Mouse (Mus musculus) heart, postnatal 0 days (tissue): ENCODE data around the gene Brca1.

Source experiments
- CTCF ChIP-seq: IDR thresholded peaks from 2 replicates; pipeline ENCODE4 v1.5.1; 2016; ENCODE audit warnings: antibody characterized with exemption, control low read depth, low read depth
- EP300 ChIP-seq: IDR thresholded peaks from 2 replicates; pipeline ENCODE4 v1.6.1; 2016; ENCODE audit warnings: antibody characterized with exemption, low read depth

GRCm38 (mm10) chr11:101484245-101484644 is 67.5 kb downstream of the Brca1 start:
- TF ChIP-seq CTCF (no peak), EP300 (no peak)
